Mouse (Mus musculus): ENCODE results near the gene Oca2. TPM values are rescaled to one million over a fixed set of nuclear protein-coding genes. Genes with fewer than 3 reads are reported as not detected.

Oca2 gene
- total RNA-seq, 2 experiments from 2014 or later, result 0.25 TPM; not detected in 1

DNA sequence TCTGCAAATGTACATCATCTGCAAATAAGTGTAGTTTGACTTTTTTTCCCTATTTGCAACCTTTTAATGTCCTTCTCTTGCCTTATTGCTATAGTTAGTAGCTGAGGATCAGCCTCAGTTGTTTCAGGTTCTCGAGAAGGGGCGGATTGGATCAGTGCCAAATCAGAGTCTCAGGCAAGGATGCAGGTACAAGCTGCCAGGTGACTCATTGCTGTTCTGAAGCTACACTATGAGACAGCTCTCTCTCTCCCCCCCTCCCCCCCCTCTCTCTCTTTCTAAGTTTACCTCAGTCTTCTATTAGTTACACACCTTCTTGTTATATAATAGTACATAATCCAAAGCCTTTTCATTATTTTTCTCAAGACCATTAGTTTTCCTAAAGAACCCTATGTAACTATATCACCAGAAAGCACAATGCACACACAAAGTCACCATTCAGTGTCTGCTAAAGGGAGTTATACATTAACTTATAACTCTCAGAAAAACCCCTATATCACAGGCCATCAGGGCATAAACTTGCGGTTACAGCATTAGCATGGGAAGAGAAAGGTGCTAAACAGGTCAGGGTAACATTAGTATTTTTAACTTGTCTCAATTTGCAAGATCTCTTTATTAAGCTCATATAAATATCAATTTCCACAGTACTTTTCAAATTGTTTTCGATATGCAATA, 142.3 kb downstream of the Oca2 start:
- intact Hi-C loops (cut with DNase I), result no loop called here
- no peak for DNase-seq

DNA sequence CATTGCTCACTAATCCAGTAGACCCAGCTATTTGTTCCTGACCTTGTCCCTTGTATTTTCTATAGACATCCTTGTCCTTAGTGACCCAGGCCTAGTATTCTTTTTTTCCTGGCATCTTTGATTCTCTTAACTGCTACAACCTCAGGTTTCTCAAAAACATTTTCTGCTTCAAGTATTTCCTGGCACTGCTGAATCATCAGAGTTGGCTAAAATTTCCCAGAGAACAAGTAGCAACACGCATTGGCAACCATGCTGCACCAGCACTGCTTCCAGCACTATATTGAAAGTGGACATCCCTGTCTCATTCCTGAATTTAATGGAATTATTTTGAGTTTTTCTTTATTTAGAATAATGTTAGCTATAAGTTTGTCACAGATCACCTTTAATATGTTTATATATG, 143.1 kb downstream of the Oca2 start:
- DNase-seq, result no peak
- intact Hi-C loops (cut with DNase I), result no loop called here

DNA sequence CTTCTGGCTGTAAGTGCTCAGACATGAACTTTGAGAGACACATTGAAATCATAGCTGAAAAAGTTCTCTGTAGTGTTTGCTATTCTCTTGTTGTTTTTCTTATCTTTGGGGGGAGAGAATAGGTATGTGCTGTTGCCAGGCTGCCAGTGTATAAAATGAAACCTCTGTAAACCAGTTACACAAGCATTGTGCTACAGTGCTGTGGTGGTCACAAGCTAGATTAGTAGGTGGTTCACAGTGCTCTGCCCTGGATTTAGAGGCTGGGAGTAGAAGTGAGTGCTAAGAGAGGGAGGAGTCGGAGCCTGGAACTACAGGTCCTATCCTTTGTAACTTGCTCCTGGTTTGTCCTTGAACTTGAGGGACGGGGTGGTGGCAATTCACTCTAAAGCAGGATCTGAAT, 148.7 kb downstream of the Oca2 start:
- intact Hi-C loops (cut with DNase I), result no loop called here
- DNase-seq, result no peak

DNA sequence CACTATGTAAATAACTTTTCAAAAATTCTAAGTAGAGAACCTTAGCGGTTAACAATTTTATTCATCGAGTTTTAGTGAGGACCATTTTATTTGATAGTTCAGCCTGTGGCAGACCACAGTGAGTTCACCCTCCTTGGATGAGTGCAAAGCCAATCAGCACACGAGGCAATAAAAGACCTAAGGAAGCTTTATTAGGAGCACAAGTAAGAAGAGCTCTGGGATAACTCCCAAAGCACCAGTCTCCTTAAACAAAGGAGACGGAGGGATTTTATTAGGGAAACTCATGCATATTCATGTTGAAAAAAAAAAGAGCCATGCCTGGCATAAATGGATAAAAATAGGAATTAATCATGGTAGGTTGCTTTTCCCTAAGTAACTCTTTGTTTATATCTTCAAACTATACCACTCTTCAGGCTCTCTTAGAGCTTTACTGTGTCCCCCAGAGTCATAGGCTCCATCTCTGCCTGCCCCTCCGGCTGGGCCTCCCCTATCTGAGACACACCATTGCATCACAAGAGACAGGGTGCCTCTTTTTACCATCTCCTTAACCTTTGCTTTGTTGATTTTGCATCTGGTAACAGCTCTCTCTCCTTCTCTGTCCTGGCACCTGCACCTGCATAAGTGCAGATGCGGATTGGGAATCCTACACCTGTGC, 178.7 kb downstream of the Oca2 start:
- DNase-seq, result no peak
- intact Hi-C loops (cut with DNase I), result no loop called here

DNA sequence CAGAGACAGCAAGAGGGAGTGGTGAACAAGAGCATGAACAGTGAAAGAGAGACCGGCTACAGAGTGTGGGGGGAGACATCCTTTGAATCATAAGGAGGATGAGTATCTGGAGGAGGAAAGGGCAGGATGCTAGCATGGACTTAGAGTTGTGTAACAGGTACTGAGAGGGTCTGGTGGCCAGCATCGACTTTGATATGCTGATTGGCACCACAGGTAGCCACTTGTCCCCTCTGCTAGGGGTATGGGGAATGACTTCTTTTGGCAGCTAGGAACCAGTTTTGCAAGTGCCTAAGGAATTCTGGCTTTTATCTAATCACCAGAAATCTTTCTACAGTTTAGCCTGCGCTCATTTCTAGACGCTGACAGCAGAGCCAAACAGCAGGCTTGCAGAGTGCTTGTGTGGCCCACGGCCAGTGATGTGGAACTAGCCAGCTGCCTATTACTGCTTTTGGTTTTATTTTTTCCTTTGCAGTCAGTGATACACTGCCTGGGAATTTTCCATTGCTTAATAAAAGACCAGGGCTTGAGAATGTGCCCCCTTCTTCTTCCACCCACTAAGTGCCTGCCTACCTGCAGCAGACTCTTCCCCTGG, 179.8 kb downstream of the Oca2 start:
- DNase-seq, result peak; percentile 17 to 25
- intact Hi-C loops (cut with DNase I), result no loop called here

DNA sequence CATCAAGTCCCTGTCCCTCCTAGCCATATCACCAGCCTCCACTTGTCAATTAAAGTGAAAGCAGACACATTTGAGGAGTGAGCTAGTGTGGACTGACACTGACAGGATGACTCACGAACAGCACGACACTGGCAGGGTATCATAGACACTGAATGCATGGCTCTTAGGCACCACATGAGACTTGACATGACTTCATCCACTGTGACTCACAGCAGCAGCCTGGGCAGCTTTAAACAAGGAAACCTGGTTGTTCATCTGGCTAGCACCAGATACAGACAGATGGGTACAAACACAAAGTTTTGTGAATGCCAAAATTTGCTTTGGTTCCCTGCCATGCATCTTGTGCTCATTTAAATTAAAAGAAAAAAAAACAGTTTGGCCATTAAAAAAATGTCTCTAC, 182.4 kb downstream of the Oca2 start:
- DNase-seq, result no peak
- intact Hi-C loops (cut with DNase I), result no loop called here

DNA sequence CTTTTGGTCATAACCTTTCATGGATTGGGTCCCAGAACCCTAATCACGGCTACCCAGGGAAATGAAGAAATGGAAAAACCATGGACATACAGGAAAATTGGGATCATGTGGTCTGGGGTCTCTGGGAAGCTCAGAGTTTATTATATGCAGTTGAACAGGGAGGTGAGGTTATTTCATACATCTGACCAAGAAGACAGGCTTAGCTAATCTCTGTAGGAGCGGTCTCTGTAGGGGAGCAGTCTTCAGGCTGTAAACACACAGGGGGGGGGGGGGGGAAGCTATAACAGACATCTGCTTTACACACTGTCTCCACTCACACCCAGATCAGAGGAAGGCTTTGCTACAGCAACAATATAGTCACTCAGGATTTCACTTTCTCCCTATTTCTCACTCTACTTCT, 184.0 kb downstream of the Oca2 start:
- intact Hi-C loops (cut with DNase I), result no loop called here
- DNase-seq, result no peak

DNA sequence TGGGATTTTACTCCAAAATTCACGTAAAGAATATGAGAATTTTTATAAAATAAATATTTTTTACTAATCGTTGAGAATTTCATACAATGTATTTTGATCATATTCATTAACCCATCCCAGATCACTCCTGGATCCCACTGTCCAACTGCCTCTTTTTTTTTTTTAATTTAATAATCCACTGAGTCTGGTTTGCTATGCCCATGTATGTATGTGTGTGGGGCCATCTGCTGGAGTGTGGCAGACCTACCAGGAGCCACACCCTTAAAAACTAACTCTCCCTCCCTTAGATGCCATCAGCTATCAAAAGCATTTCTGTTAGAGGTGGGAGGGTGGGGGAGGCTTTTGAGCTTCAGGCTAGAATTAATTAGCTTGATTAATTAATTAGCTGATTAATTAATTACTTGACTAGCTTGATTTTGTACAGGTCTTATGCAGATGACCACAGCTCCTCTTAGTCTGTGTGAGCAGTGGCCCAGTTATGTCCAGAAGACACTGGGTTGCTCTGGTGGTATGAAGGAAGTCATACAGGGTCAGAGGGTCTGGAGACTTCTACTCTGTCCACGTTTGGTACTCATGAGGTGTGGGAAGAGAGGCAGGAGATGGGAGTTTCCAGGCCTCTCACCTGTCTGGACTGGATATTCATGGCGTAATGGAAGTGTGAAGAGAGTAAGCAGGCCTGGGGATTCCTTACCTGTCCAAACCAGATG, 221.4 kb downstream of the Oca2 start:
- no peak for DNase-seq
- intact Hi-C loops (cut with DNase I), result loop anchor here (2.0 kb wide), 1 partner anchor 166 kb away; no protein-coding TSS in a partner anchor

DNA sequence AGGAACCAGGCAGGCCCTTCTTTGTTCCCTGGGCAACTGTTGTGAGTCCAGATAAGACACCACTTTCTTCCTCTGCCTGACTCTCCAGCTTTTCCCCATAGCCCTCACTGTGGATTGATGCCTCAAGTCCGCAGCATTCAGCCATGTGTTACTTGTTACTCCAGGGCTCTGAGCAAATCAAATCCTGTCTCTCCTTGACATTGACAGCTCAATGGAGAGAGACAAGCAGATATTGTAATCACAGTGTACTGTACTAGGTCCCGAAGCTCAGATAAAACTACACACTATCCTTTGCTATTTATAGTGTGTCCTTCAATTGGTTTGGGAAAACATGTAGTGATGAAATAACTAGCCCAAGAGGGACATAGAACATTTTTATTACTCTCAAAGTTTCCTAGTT, 258.7 kb downstream of the Oca2 start:
- intact Hi-C loops (cut with DNase I), result no loop called here
- DNase-seq, result peak in 1 of 2 experiments; percentile 0

DNA sequence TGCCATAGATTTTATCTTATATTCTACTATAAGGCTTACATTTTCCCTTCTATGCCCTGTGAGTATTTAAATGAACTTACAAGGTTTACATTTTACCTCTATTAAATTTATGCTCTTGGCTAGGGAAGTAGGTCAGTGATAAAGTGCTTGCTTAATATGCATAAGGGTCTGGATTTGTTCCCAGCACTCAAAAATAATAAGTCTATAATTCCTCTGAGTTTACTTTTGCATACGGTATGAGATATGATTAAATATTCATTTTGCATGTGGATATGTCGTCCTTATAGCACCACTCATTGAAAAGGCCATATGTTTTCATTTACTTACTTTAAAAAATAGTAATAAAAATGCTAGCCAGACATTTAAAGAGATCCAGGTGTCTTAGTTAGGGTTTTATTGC, 259.8 kb downstream of the Oca2 start:
- DNase-seq, result no peak
- intact Hi-C loops (cut with DNase I), result no loop called here

DNA sequence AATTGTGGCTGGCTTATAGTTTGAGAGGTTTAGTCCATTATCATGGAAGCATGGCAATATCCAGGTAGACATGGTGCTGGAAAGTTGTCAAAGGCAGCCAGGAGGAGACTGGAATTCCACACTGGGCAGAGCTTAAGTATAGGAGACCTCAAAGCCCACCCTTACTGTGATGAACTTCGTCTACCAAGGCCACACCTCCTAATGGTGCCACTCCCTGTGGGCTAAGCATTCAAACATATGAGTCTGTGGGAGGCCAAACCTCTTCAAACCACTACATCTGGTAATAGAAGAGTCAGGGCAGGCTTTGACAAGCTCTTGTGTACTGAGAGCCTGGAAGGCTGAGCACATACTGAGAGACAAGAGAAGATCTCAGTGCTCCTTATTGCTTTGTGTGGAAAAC, 260.2 kb downstream of the Oca2 start:
- DNase-seq, result no peak
- intact Hi-C loops (cut with DNase I), result no loop called here

DNA sequence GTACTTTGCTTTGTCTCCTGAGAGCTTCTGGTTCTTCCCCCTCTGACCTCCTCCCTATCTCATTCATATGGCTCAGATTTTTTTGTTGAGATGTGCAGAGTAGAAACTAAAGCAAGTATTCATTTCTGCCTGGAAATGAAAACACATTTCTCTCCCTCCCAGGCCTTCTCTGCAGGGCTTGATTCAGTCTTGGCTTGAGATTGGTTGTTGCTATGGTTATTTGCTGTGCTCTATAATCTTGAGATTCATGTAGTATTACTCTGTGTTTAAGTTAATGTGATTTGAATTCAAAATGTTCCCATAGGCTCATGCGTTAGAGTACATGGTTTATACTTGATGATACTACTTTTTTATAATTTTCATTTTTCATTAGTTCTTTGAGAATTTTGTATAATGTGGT, 260.9 kb downstream of the Oca2 start:
- intact Hi-C loops (cut with DNase I), result no loop called here
- no peak for DNase-seq

DNA sequence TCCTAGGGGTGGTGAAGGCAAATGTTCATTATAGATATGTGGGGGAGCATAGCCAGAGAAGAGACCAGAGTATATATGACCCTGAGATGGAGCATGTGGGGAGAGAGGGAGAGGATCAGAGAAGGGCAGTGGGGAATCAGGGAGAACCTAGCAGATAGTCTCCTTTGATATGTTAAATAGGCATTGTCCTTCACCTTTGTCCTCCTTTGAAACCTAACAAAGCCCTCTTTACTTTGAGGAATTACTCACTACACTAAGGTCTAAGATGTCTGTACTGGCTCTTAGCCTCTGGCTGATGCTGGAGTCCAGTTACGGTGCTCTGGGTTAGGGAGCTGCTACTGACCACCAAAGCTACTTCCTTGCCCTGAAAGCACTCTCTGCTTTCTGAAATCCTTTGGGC, 279.0 kb downstream of the Oca2 start:
- intact Hi-C loops (cut with DNase I), result no loop called here
- no peak for DNase-seq

DNA sequence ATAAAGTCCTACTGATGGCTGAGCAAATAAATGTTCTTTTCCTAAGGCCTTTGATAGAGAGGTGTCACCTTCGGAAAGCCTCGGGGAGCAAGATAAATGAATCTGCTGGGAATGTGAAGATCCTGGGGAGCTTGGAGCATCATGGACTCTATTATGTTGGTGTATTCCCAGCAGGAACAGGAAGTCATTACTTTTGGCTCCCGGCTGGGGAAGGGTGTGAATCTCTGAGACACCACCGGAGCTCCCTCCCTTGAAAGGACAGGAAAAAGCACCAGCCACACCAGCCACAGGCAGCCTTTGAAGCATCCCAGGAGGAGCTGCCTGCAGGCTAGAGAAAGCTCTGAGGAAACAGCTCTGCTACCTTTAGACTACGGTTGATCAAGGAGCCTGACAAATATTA, 280.2 kb downstream of the Oca2 start:
- no peak for DNase-seq
- intact Hi-C loops (cut with DNase I), result no loop called here

DNA sequence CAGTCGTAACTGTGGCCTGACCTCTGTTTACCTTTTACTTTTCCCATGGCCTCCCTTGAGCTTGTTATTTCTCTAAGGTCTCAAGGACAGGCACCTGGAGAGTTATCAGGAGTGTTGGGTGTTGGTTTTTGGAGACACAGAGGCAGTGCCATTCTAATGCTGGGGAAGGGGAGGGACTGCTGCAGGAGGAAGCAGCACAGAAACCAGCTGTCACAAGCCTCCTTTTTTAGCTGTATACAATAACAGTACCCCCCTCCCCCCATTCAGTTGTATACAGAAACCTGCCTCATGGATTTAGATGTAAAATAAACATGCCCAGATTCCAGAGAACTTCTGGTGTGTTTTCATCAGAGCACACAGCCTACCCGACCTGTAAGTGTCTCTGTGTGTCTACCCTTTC, 295.3 kb downstream of the Oca2 start:
- intact Hi-C loops (cut with DNase I), result no loop called here
- DNase-seq, result no peak

DNA sequence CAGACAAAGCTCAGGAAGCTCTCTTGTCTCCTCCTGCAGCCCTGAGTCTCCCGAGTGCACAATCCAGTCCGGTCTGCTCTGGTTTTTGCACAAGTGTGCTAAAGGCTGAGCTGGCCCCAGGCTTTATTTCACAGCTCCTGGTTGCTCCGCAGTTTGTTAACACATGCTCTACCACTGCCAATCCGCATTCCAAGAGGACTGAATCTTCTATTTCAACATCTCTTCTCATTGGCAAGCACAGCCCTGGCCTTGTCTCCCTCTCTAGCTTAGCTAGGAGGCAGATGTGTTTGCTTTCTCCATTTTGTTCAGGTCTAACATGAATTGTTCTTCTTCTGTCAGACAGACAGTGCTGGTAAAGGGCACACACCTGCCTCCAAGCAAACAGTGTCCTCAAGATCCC, 309.7 kb downstream of the Oca2 start:
- intact Hi-C loops (cut with DNase I), result no loop called here
- DNase-seq, result peak; percentile 10 to 13

DNA sequence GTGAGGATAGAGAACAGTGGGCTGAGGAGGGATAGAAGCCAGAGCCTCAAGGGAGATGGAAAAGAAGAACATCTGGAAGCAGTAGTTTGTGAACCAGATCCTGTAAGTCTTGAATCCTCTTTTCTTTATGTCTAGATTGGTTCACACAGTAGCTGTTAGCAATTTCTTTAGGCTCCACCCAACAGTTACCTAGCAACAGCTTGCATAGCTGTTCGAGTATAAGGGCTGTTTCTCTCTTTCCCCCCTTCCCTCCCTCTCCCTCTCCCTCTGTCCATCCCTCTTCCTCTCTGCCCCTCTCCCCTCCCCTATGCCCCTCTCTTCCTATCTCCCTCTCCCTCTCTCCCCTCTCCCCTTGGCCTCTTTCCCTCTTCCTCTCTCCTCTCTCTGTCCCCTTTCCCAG, 312.2 kb downstream of the Oca2 start:
- intact Hi-C loops (cut with DNase I), result no loop called here
- no peak for DNase-seq

Other genes starting within 250 kb of the Oca2 start
- gene Nipa1, start 219.8 kb upstream of the Oca2 start, total RNA-seq (2021), result 1 to 10 TPM; 4.3 TPM
- 10 to 100 TPM; 44.4 to 50.2 TPM for gene Herc2, start 189.6 kb upstream of the Oca2 start, total RNA-seq (2021)